Mouse (Mus musculus) limb, embryonic 14.5 days (tissue): ENCODE measurements at regions not wholly inside any gene's neighbourhood (a gene's known extent, or its start where the extent isn't known, plus 50 kb on each side); places are given as distances from the start of the nearest gene placed in this dataset.

Source experiments
- ATAC-seq: fragments of 200-750 bp; cut with Nextera tagmentation; 2 replicates; pipeline ENCODE4 v1.8.0; 2017; ENCODE audit warnings: low read depth, moderate number of reproducible peaks, moderate TSS enrichment; ENCODE audit not compliant: low FRiP score
- DNase-seq: peaks from one replicate; pipeline ENCODE4 v3.0.0-alpha.2; 2015; ENCODE audit warnings: low spot score
- H3K27ac ChIP-seq: fragments of 300-500 bp; sonication (generic); replicated peaks from 2 replicates; pipeline ENCODE4 v1.5.1; 2014; ENCODE audit warnings: low read depth, mild to moderate bottlenecking, low read length, moderate library complexity, mixed read lengths
- H3K27me3 ChIP-seq: fragments of 300-500 bp; sonication (generic); 2 replicates; pipeline ENCODE4 v1.6.1; 2014; ENCODE audit warnings: low read length, mixed read lengths; ENCODE audit not compliant: control insufficient read depth, insufficient read depth
- H3K36me3 ChIP-seq: fragments of 300-500 bp; sonication (generic); 2 replicates; pipeline ENCODE4 v1.6.1; 2014; ENCODE audit warnings: mild to moderate bottlenecking, low read length, moderate library complexity, mixed read lengths; ENCODE audit not compliant: control insufficient read depth, insufficient read depth
- H3K4me1 ChIP-seq: fragments of 300-500 bp; sonication (generic); 2 replicates; pipeline ENCODE4 v1.6.1; 2014; ENCODE audit warnings: antibody characterized with exemption, low read length, mixed read lengths; ENCODE audit not compliant: control insufficient read depth, insufficient read depth
- H3K4me2 ChIP-seq: fragments of 300-500 bp; sonication (generic); replicated peaks from 2 replicates; pipeline ENCODE4 v1.6.1; 2014; ENCODE audit warnings: low read depth, mild to moderate bottlenecking, low read length, moderate library complexity; ENCODE audit not compliant: severe bottlenecking
- H3K4me3 ChIP-seq: fragments of 300-500 bp; sonication (generic); replicated peaks from 2 replicates; pipeline ENCODE4 v1.5.1; 2014; ENCODE audit warnings: low read length
- H3K9ac ChIP-seq: fragments of 300-500 bp; sonication (generic); 2 replicates; pipeline ENCODE4 v1.6.1; 2014; ENCODE audit warnings: mild to moderate bottlenecking, low read depth, low read length, moderate library complexity; ENCODE audit not compliant: severe bottlenecking
- H3K9me3 ChIP-seq: fragments of 300-500 bp; sonication (generic); 2 replicates; pipeline ENCODE4 v1.6.1; 2016; ENCODE audit warnings: low read length; ENCODE audit not compliant: control insufficient read depth
- POLR2A ChIP-seq: fragments of 200-500 bp; IDR thresholded peaks from 2 replicates; pipeline ENCODE4 v1.8.0; 2012; ENCODE audit warnings: inconsistent platforms, mild to moderate bottlenecking, moderate library complexity, borderline replicate concordance; ENCODE audit not compliant: insufficient read depth, insufficient read length; ENCODE audit errors: extremely low read depth
- WGBS: fragments of 180-500 bp; shearing (Covaris S2); extraction: QIAGEN DNeasy Blood & Tissue Kit; methylation state at CpG from one replicate; pipeline ENCODE4 v1.1.7; 2014; 5-methylcytosine and 5-hydroxymethylcytosine counted together

- no peaks in the 10 kb centered on the region for H3K36me3 ChIP-seq
- no peak for TF ChIP-seq POLR2A
- ATAC-seq: no peak
- H3K27ac ChIP-seq: no peak overlapping the region
- no peak overlapping the region for H3K9ac ChIP-seq
- no peak overlapping the region for H3K4me3 ChIP-seq
- H3K4me2 ChIP-seq: no peak overlapping the region
- H3K9me3 ChIP-seq: no peaks in the 10 kb centered on the region
- H3K4me1 ChIP-seq: no peaks in the 10 kb centered on the region
- 42% methylated on average over 22 of the region's 22 CpGs for WGBS
- DNase-seq: no peak
- no peaks in the 10 kb centered on the region for H3K27me3 ChIP-seq
Measured at GRCm38 (mm10) chr3:34196451-34197162, 115.5 kb upstream of the Dnajc19 start.

- H3K9ac ChIP-seq: no peak overlapping the region
- DNase-seq (no peak), ATAC-seq (no peak)
- no peaks in the 10 kb centered on the region for H3K27me3 ChIP-seq
- H3K9me3 ChIP-seq: no peaks in the 10 kb centered on the region
- no peak overlapping the region for H3K27ac ChIP-seq
- no peaks in the 10 kb centered on the region for H3K4me1 ChIP-seq
- H3K4me3 ChIP-seq: no peak overlapping the region
- H3K36me3 ChIP-seq: no peaks in the 10 kb centered on the region
- no peak for TF ChIP-seq POLR2A
- 71% methylated on average over 13 of the region's 13 CpGs for WGBS
- no peak overlapping the region for H3K4me2 ChIP-seq
Measured at GRCm38 (mm10) chr3:34195729-34196450, 114.8 kb upstream of the Dnajc19 start.

- Histone ChIP-seq H3K9ac (no peak overlapping the region), H3K9me3 (no peaks in the 10 kb centered on the region), H3K4me2 (no peak overlapping the region), H3K27me3 (no peaks in the 10 kb centered on the region), H3K4me1 (no peaks in the 10 kb centered on the region), H3K4me3 (no peak overlapping the region), H3K27ac (no peak overlapping the region), H3K36me3 (no peaks in the 10 kb centered on the region)
- TF ChIP-seq POLR2A: no peak
- no peak for DNase-seq
- 75% methylated on average over 6 of the region's 6 CpGs for WGBS
- no peak for ATAC-seq
Measured at GRCm38 (mm10) chr3:34173416-34174097, 92.4 kb upstream of the Dnajc19 start.

GRCm38 (mm10) chr3:34172899-34173298, 91.8 kb upstream of the Dnajc19 start:
- H3K36me3 ChIP-seq: no peaks in the 10 kb centered on the region
- no peak overlapping the region for H3K4me3 ChIP-seq
- DNase-seq (no peak), ATAC-seq (no peak)
- H3K4me1 ChIP-seq: no peaks in the 10 kb centered on the region
- no peak overlapping the region for H3K4me2 ChIP-seq
- H3K27me3 ChIP-seq: no peaks in the 10 kb centered on the region
- 79% methylated on average over 4 of the region's 4 CpGs for WGBS
- H3K9me3 ChIP-seq: no peaks in the 10 kb centered on the region
- no peak overlapping the region for H3K27ac ChIP-seq
- H3K9ac ChIP-seq: no peak overlapping the region
- no peak for TF ChIP-seq POLR2A

GRCm38 (mm10) chr3:34171893-34172292, 90.8 kb upstream of the Dnajc19 start:
- Histone ChIP-seq H3K9me3 (no peaks in the 10 kb centered on the region), H3K9ac (no peak overlapping the region), H3K36me3 (no peaks in the 10 kb centered on the region), H3K27me3 (no peaks in the 10 kb centered on the region), H3K4me2 (no peak overlapping the region), H3K27ac (no peak overlapping the region), H3K4me1 (no peaks in the 10 kb centered on the region), H3K4me3 (no peak overlapping the region)
- 88% methylated on average over 6 of the region's 6 CpGs for WGBS
- no peak for TF ChIP-seq POLR2A
- ATAC-seq (no peak), DNase-seq (no peak)
